Mouse (Mus musculus) CH12.LX (cell line): ENCODE results near the gene Chmp5. TPM values are rescaled to one million over a fixed set of nuclear protein-coding genes. Genes with fewer than 3 reads are reported as not detected.

Experiments used
- DNase-seq: peaks from one replicate; pipeline ENCODE4 v3.0.0-alpha.2; 2013; ENCODE audit errors: extremely low read depth
- H3K27ac ChIP-seq: 2 replicates; pipeline ENCODE4 v1.5.1; 2012; ENCODE audit warnings: low read depth, mild to moderate bottlenecking, control low read depth, moderate library complexity; ENCODE audit not compliant: insufficient read depth
- H3K27me3 ChIP-seq: replicated peaks from 2 replicates; pipeline ENCODE3; 2012; ENCODE audit warnings: inconsistent platforms
- H3K36me3 ChIP-seq, 2 experiments: replicated peaks in 1 of 2; 2 replicates each; pipeline versions ENCODE3 to v1.6.1; 2012; ENCODE audit warnings: inconsistent platforms in 1 of 2, low read length in 1 of 2, mild to moderate bottlenecking in 1 of 2, mixed read lengths in 1 of 2, moderate library complexity in 1 of 2; ENCODE audit not compliant: control insufficient read depth in 1 of 2, insufficient read depth in 1 of 2
- H3K4me1 ChIP-seq, 2 experiments: 2 replicates each; pipeline ENCODE4 v1.6.1; 2012; ENCODE audit warnings: inconsistent platforms in 1 of 2, moderate library complexity in 1 of 2; ENCODE audit not compliant: insufficient read depth in 2 of 2, control insufficient read depth in 1 of 2
- H3K4me2 ChIP-seq: 2 replicates; pipeline ENCODE4 v1.6.1; 2012; ENCODE audit warnings: low read depth, mild to moderate bottlenecking, control low read depth; ENCODE audit not compliant: poor library complexity, insufficient read depth, severe bottlenecking
- H3K4me3 ChIP-seq, 3 experiments: fragments of 150-350 bp in 1 of 3; sonication (generic) in 1 of 3; replicated peaks in 1 of 3; 2 replicates each; pipeline versions ENCODE3 to v1.5.1; 2011 to 2012; ENCODE audit warnings: low read depth in 2 of 3, low read length in 2 of 3, mild to moderate bottlenecking in 2 of 3, moderate library complexity in 2 of 3, control low read depth in 1 of 3, improper control_type of control experiment in 1 of 3, inconsistent platforms in 1 of 3, mixed read lengths in 1 of 3; ENCODE audit not compliant: poor library complexity in 1 of 3
- H3K79me2 ChIP-seq: replicated peaks from 2 replicates; pipeline ENCODE4 v1.6.1; 2012; ENCODE audit warnings: mild to moderate bottlenecking, moderate library complexity; ENCODE audit not compliant: control insufficient read depth, poor library complexity, insufficient read depth, severe bottlenecking; ENCODE audit errors: extremely low read depth
- H3K9ac ChIP-seq: 2 replicates; pipeline ENCODE4 v1.6.1; 2012; ENCODE audit warnings: low read depth, mild to moderate bottlenecking, control low read depth, moderate library complexity; ENCODE audit not compliant: insufficient read depth
- H3K9me3 ChIP-seq: replicated peaks from 2 replicates; pipeline ENCODE3; 2012; ENCODE audit warnings: low read length, inconsistent platforms, mixed read lengths
- BHLHE40 ChIP-seq: IDR thresholded peaks from 2 replicates; pipeline ENCODE4 v1.6.1; 2011; ENCODE audit warnings: mild to moderate bottlenecking, low read depth, low read length, improper control_type of control experiment
- CHD2 ChIP-seq: IDR thresholded peaks from 2 replicates; pipeline ENCODE4 v1.6.1; 2011; ENCODE audit warnings: low read length, improper control_type of control experiment
- ELF1 ChIP-seq: IDR thresholded peaks from 2 replicates; pipeline ENCODE4 v1.6.1; 2014; ENCODE audit warnings: low read depth, mild to moderate bottlenecking, inconsistent platforms, low read length, improper control_type of control experiment
- EP300 ChIP-seq: IDR thresholded peaks from 2 replicates; pipeline ENCODE4 v1.6.1; 2011; ENCODE audit warnings: low read length, improper control_type of control experiment
- GABPA ChIP-seq: IDR thresholded peaks from 2 replicates; pipeline ENCODE4 v1.6.1; 2012; ENCODE audit warnings: low read depth, low read length, improper control_type of control experiment, inconsistent platforms; ENCODE audit not compliant: insufficient replicate concordance
- JUN ChIP-seq: IDR thresholded peaks from 2 replicates; pipeline ENCODE4 v1.6.1; 2011; ENCODE audit warnings: low read depth, mild to moderate bottlenecking, low read length, improper control_type of control experiment, moderate library complexity; ENCODE audit not compliant: insufficient read depth
- JUND ChIP-seq: conservative IDR thresholded peaks from 2 replicates; pipeline ENCODE4 v1.6.1; 2011; ENCODE audit warnings: low read depth, low read length, improper control_type of control experiment
- KAT2A ChIP-seq: IDR thresholded peaks from 2 replicates; pipeline ENCODE4 v1.6.1; 2012; ENCODE audit warnings: low read length, improper control_type of control experiment, inconsistent platforms; ENCODE audit not compliant: insufficient replicate concordance
- MAFK ChIP-seq: IDR thresholded peaks from 2 replicates; pipeline ENCODE4 v1.6.1; 2011; ENCODE audit warnings: low read length, improper control_type of control experiment; ENCODE audit not compliant: insufficient replicate concordance
- MAX ChIP-seq: IDR thresholded peaks from 2 replicates; pipeline ENCODE4 v1.6.1; 2011; ENCODE audit warnings: low read length, improper control_type of control experiment
- MAZ ChIP-seq: IDR thresholded peaks from 2 replicates; pipeline ENCODE4 v1.6.1; 2012; ENCODE audit warnings: low read depth, mild to moderate bottlenecking, inconsistent platforms, low read length, improper control_type of control experiment, moderate library complexity
- MEF2A ChIP-seq: IDR thresholded peaks from 2 replicates; pipeline ENCODE4 v1.6.1; 2014; ENCODE audit warnings: low read depth, mild to moderate bottlenecking, inconsistent platforms, low read length, improper control_type of control experiment, borderline replicate concordance
- MXI1 ChIP-seq: IDR thresholded peaks from 2 replicates; pipeline ENCODE4 v1.6.1; 2011; ENCODE audit warnings: mild to moderate bottlenecking, low read depth, low read length, improper control_type of control experiment
- MYC ChIP-seq: IDR thresholded peaks from 2 replicates; pipeline ENCODE4 v1.6.1; 2011; ENCODE audit warnings: low read depth, mild to moderate bottlenecking, improper control_type of control experiment, low read length
- NELFE ChIP-seq: IDR thresholded peaks from 2 replicates; pipeline ENCODE4 v1.6.1; 2011; ENCODE audit warnings: low read depth, low read length, improper control_type of control experiment
- NRF1 ChIP-seq: IDR thresholded peaks from 2 replicates; pipeline ENCODE4 v1.6.1; 2014; ENCODE audit warnings: low read depth, mild to moderate bottlenecking, inconsistent platforms, low read length, improper control_type of control experiment, moderate library complexity
- PAX5 ChIP-seq: IDR thresholded peaks from 2 replicates; pipeline ENCODE4 v1.6.1; 2012; ENCODE audit warnings: low read length, inconsistent platforms, mixed read lengths
- POLR2A ChIP-seq: IDR thresholded peaks from 2 replicates; pipeline ENCODE4 v1.6.1; 2011; ENCODE audit warnings: low read depth, mild to moderate bottlenecking, improper control_type of control experiment, low read length
- RAD21 ChIP-seq: IDR thresholded peaks from 2 replicates; pipeline ENCODE4 v1.6.1; 2011; ENCODE audit warnings: low read depth, mild to moderate bottlenecking, low read length, improper control_type of control experiment, moderate library complexity
- RCOR1 ChIP-seq: conservative IDR thresholded peaks from 2 replicates; pipeline ENCODE4 v1.6.1; 2012; ENCODE audit warnings: low read depth, mild to moderate bottlenecking, inconsistent platforms, low read length, improper control_type of control experiment
- SIN3A ChIP-seq: IDR thresholded peaks from 2 replicates; pipeline ENCODE4 v1.6.1; 2012; ENCODE audit warnings: low read length, improper control_type of control experiment, inconsistent platforms
- SMC3 ChIP-seq: IDR thresholded peaks from 2 replicates; pipeline ENCODE4 v1.6.1; 2011; ENCODE audit warnings: low read depth, low read length, improper control_type of control experiment
- TBP ChIP-seq: conservative IDR thresholded peaks from 2 replicates; pipeline ENCODE4 v1.6.1; 2011; ENCODE audit warnings: low read depth, low read length, improper control_type of control experiment
- UBTF ChIP-seq: IDR thresholded peaks from 2 replicates; pipeline ENCODE4 v1.6.1; 2012; ENCODE audit warnings: low read depth, mild to moderate bottlenecking, inconsistent platforms, low read length, improper control_type of control experiment, moderate library complexity
- USF2 ChIP-seq: conservative IDR thresholded peaks from 2 replicates; pipeline ENCODE4 v1.6.1; 2011; ENCODE audit warnings: low read depth, low read length, improper control_type of control experiment
- ZC3H11A ChIP-seq: IDR thresholded peaks from 2 replicates; pipeline ENCODE4 v1.6.1; 2012; ENCODE audit warnings: low read depth, mild to moderate bottlenecking, inconsistent platforms, low read length, improper control_type of control experiment
- ZNF384 ChIP-seq: IDR thresholded peaks from 2 replicates; pipeline ENCODE4 v1.6.1; 2012; ENCODE audit warnings: low read depth, low read length, improper control_type of control experiment, inconsistent platforms
- dilution Hi-C: fragments of 300-500 bp; cut with MboI; formaldehyde crosslinking; loops from 2 replicates; pipeline ENCODE4 v1.14.3; 2020; ENCODE audit warnings: low sequenced_read_pairs; ENCODE audit not compliant: extremely low pct_unique_long_range_greater_than_20kb, extremely low pct_ligation_motif_present
- in situ Hi-C: fragments of 300-500 bp; cut with MboI; formaldehyde crosslinking; loops from 3 replicates; pipeline ENCODE4 v1.14.3; 2019; ENCODE audit warnings: low sequenced_read_pairs, low pct_ligation_motif_present, low pct_unique_long_range_greater_than_20kb, mixed read lengths
- polyA plus RNA-seq: library from polyadenylated mRNA; unstranded; fragments of >175 nt; gene quantifications from 2 replicates; pipeline ENCODE4 v1.2.1, GENCODE M21; 2012; ENCODE audit warnings: low read depth; ENCODE audit not compliant: insufficient read length
- total RNA-seq, 2 experiments: library from RNA; depleted of rRNA; stranded (reverse); fragments of 300-350 nt in 1 of 2; fragments of >200 nt in 1 of 2; gene quantifications; 2 replicates each; pipeline ENCODE4 v1.2.3; 2012 to 2014

Chmp5 gene
- total and polyA plus RNA-seq, 3 experiments, result 45.9 to 86.7 (median 53.0) TPM

- Histone ChIP-seq H3K4me3 (no peak overlapping the region), H3K4me2 (no peak overlapping the region), H3K9me3 (peaks cover 3% of the 10 kb centered on the region), H3K4me1 (no peaks in the 10 kb centered on the region), H3K36me3 (no peaks in the 10 kb centered on the region), H3K79me2 (no peaks in the 10 kb centered on the region), H3K9ac (no peak overlapping the region), H3K27me3 (peaks cover 1% of the 10 kb centered on the region), H3K27ac (no peak overlapping the region)
- TF ChIP-seq RCOR1 (no peak), MAFK (no peak), BHLHE40 (no peak), MAZ (no peak), USF2 (no peak), SMC3 (no peak), RAD21 (no peak), KAT2A (no peak), POLR2A (no peak), JUN (no peak), MXI1 (no peak), ELF1 (no peak), PAX5 (no peak), NRF1 (no peak), GABPA (no peak), EP300 (no peak), MEF2A (no peak)
- dilution Hi-C loops, result no loop called here
- in situ Hi-C loops, result no loop called here
- no peak for DNase-seq
These were observed 26.9 kb upstream of the Chmp5 start for GRCm38 (mm10) chr4:40921288-40921687.

- H3K27ac ChIP-seq, result no peak overlapping the region
- no peak for DNase-seq
- no peak overlapping the region for H3K4me2 ChIP-seq
- H3K9ac ChIP-seq, result no peak overlapping the region
- H3K79me2 ChIP-seq, result no peaks in the 10 kb centered on the region
- TF ChIP-seq CHD2 (no peak), UBTF (no peak), NRF1 (no peak), JUND (no peak), SIN3A (no peak), MXI1 (no peak), MAZ (no peak), NELFE (no peak), TBP (no peak), ZNF384 (no peak), MAX (no peak), ZC3H11A (no peak), MYC (no peak), GABPA (no peak), PAX5 (no peak)
- H3K4me3 ChIP-seq, result no peak overlapping the region
- no peaks in the 10 kb centered on the region for H3K36me3 ChIP-seq
- in situ Hi-C loops, result no loop called here
- H3K27me3 ChIP-seq, result peaks cover 1% of the 10 kb centered on the region
- H3K9me3 ChIP-seq, result no peaks in the 10 kb centered on the region
- dilution Hi-C loops, result no loop called here
- H3K4me1 ChIP-seq, result no peaks in the 10 kb centered on the region
These were observed 25.0 kb upstream of the Chmp5 start for GRCm38 (mm10) chr4:40923087-40923651.
